11 mouse cellular contexts compared by ENCODE assay signal in the genomic region with DNA sequence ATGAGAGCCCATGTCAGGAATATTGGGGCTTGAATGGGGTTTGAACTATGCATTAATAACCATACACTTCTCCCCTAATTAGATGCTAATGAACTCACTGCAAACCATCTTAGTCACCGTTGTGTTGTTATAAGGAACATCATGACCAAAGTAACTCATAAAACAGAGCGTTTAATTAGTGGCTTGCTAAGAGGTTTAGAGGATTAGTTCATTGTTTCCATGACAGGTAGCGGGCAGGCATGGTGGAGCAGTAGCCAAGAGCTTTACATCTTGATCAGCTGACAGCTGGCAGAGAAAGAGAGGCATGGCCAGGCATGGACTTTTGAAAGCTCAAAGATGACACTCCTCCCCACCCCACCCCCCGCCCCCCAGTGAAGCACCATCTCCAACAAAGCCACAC.
"Had no signal": no experiment of that assay in that cellular context is flagged by ENCODE, and none has a peak within 500 bp of the region (broad histone marks: within the 10 kb centered on the region; RNA-seq: fewer than 3 reads in every experiment).

No protein-coding gene starts in this region.

- DNase-seq: right cerebral cortex, adult 18-20 months; right cerebral cortex, postnatal 14 days; right cerebral cortex, postnatal 25 days; right cerebral cortex, postnatal 4 days; spleen, adult 18-20 months; thymus, adult 18-20 months; thymus, adult 2 months; thymus, postnatal 14 days; thymus, postnatal 25 days; thymus, postnatal 36 days; thymus, postnatal 4 days had no signal
